Mouse (Mus musculus): ENCODE results near the gene Chd1. TPM values are rescaled to one million over a fixed set of nuclear protein-coding genes. Genes with fewer than 3 reads are reported as not detected.
"Not testable (repeated sequence)": the region's sequence is repeated elsewhere in the genome, so short reads cannot be mapped to it uniquely, and the experiment has no call there.

The Chd1 gene
- polyA plus RNA-seq, 1 experiment = 30.4 TPM

DNA sequence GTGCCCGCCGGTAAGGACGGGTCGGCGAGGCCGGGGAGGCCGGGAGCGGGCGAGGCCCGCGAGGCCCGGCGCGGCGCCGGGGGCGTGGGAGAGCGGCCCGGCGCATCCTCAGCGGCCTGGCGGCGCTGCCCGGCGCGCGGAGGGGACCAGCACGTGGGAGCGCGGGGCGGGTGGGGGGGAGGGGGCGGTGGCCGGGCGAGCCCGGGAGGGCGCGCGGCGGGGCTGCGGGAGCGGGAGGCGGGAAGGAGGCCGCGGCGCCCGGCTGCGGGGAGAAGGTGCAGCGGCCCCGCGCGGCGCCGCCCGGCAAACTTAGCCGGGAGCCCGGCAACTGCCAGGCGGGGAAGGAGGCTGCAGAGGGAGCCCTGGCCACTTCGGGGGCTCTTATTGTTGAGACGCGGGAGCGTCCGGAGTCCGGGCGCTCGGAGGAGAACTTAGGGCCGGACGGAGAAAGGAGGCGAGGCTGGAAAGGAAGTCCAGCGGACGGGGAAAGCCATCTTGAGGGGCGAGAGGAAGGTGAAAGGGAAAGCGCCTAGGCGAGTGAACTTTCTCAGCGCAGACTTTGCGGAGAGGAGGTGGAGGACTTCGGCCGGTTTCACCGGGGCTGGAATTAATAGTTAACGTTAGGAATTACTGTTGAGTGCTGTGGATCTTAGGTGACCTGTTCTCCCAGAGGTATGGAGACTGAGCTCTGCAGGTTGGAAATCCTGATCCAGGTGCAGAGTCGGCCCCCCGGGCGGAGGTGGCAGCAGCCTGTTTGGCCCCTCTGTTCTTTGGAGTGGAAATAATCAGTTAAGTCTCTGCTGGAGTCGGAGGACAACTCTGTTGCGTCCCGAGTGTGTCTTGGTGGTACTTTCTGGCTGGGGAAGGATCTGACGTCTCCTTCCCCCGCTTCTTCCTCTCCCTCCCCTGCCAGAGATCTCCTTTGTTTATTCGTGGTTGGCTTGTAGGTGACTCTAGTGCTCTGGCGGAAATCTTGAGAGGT, 827 bp downstream of the Chd1 start:
- under 1% methylated on average over 73 of the region's 89 CpGs for WGBS
- H3K4me1 ChIP-seq (replicated peaks; ENCODE audit: control insufficient read depth, insufficient read depth, low read length) = peaks cover 6% of the 10 kb centered on the region

DNA sequence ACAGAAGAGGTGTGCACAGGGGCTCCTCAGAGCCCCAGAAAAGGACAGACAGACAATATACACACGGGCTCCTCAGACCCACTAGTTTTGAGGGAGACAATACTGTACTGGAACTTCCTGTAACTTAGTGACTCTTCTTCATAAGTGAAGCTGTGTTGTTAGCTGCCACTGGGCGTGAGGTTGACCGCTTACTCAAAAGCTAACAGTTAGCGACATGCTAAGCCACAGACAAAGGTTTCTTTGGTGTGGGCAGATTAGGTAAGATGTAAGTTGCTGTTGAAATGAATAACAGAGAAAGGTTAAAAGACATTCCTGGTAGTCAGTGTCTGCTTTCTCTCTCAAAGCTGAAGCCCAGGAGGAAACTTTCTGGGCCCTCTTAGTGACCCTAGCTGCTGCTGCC, 9.7 kb downstream of the Chd1 start:
- no peak overlapping the region; the same call in 1 of the 2 replicates for H3K27ac ChIP-seq (ENCODE audit: control insufficient read depth, insufficient read depth, low read length)
- DNase-seq = no peak
- no peak for TF ChIP-seq CTCF (IDR thresholded peaks at IDR 0.05; ENCODE audit: borderline replicate concordance, control insufficient read depth, extremely low read depth, insufficient read depth, low read length, poor library complexity)
- TF ChIP-seq POLR2A (IDR thresholded peaks at IDR 0.05; ENCODE audit: control insufficient read depth, extremely low read depth, insufficient read depth, low read length, poor library complexity) = no peak
- peaks cover 2% of the 10 kb centered on the region for H3K4me1 ChIP-seq (replicated peaks; ENCODE audit: control insufficient read depth, insufficient read depth, low read length)
- H3K4me3 ChIP-seq (ENCODE audit: control insufficient read depth, insufficient read depth, low read length) = no peak overlapping the region
- peaks cover 18% of the 10 kb centered on the region for H3K36me3 ChIP-seq (ENCODE audit: control insufficient read depth, insufficient read depth, low read length)
- WGBS = 17% methylated on average over 4 of the region's 4 CpGs
- no peaks in the 10 kb centered on the region for H3K27me3 ChIP-seq (ENCODE audit: control insufficient read depth, insufficient read depth, low read length)

More for the DNA sequence above, 827 bp downstream of the Chd1 start:
- Histone ChIP-seq H3K4me3 (ENCODE audit: control insufficient read depth, insufficient read depth, low read length) (peak overlapping the region; percentile 92), H3K27me3 (ENCODE audit: control insufficient read depth, insufficient read depth, low read length) (no peaks in the 10 kb centered on the region), H3K36me3 (ENCODE audit: control insufficient read depth, insufficient read depth, low read length) (peaks cover 21% of the 10 kb centered on the region), H3K27ac (ENCODE audit: control insufficient read depth, insufficient read depth, low read length) (peak overlapping the region; percentile 100)
- DNase-seq = peak; percentile 75
- TF ChIP-seq CTCF (IDR thresholded peaks at IDR 0.05; ENCODE audit: borderline replicate concordance, control insufficient read depth, extremely low read depth, insufficient read depth, low read length, poor library complexity) = 0 out of 2 replicates have a peak, but pooled peaks have one; percentile 34
- peak; percentile 71 for TF ChIP-seq POLR2A (IDR thresholded peaks at IDR 0.05; ENCODE audit: control insufficient read depth, extremely low read depth, insufficient read depth, low read length, poor library complexity)

DNA sequence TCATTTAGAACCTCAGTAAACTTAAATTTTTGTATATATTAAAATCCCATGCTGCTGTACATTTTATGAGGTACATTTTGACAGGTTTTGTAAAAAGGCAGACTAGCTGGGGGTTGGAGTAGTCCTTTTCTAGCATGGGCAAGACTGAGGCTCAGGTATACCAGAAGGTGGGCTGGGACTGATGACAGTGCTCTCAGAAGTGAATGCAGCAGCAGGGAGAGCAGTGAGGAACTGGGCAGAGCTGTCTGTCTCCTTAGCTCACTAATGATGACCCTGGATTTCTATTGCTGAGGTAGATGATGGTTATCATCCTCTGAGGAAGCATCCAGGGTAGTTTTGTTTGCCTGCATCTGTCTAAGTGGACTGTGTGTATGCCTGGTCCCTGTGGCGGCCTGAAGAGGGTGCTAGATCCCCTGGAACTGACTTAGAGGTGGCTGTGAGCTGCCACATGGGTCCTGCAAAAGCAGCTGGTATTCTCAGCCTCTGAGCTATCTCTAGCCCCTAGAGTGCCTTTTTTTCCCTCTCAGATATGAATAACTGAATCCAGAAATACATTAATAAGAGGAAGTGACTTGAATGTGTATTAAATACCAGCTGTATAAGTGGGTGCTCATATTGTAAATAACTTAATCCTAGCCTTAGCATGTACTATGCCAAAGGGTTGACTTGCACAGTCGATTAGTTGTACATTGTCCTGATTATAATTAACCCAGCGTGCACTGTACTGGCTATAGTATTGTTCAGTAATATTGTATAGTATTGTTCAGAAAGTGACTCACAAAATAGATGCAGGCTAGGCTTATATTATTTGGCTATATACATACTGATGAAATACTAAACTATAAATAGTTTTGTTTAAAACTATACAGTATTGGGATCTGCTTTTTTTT, 10.5 kb downstream of the Chd1 start:
- Histone ChIP-seq H3K27ac (ENCODE audit: control insufficient read depth, insufficient read depth, low read length) (no peak overlapping the region), H3K4me1 (replicated peaks; ENCODE audit: control insufficient read depth, insufficient read depth, low read length) (peaks cover 2% of the 10 kb centered on the region), H3K36me3 (ENCODE audit: control insufficient read depth, insufficient read depth, low read length) (peaks cover 12% of the 10 kb centered on the region), H3K4me3 (ENCODE audit: control insufficient read depth, insufficient read depth, low read length) (no peak overlapping the region), H3K27me3 (ENCODE audit: control insufficient read depth, insufficient read depth, low read length) (no peaks in the 10 kb centered on the region)
- DNase-seq = peak; percentile 66
- WGBS = 86% methylated on average over 3 of the region's 3 CpGs
- TF ChIP-seq POLR2A (IDR thresholded peaks at IDR 0.05; ENCODE audit: control insufficient read depth, extremely low read depth, insufficient read depth, low read length, poor library complexity) (no peak), CTCF (IDR thresholded peaks at IDR 0.05; ENCODE audit: borderline replicate concordance, control insufficient read depth, extremely low read depth, insufficient read depth, low read length, poor library complexity) (peak; percentile 54; the same call in 1 of the 2 replicates)

DNA sequence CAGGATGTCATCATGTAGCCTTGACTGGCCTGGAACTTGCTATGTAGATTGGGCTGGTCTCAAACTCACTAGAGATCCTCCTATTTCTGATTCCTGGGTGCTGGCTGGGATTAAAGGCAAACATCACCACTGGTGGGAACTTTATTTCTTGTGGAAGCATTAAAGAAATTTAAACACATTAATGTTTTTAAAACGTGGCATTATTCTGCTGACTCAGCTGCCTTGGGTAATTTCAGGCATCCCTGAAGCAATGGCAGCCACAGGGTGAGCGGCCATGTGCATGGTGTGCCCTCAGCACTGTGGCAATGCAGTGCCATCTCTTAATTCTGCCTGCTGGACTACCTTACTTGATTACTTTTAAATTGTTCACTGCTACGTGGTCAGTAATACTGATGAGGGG, 11.2 kb downstream of the Chd1 start:
- Histone ChIP-seq H3K4me3 (ENCODE audit: control insufficient read depth, insufficient read depth, low read length) (no peak overlapping the region), H3K36me3 (ENCODE audit: control insufficient read depth, insufficient read depth, low read length) (peaks cover 9% of the 10 kb centered on the region; the same call in 1 of the 2 replicates), H3K4me1 (replicated peaks; ENCODE audit: control insufficient read depth, insufficient read depth, low read length) (no peaks in the 10 kb centered on the region; the same call in 1 of the 2 replicates), H3K27ac (ENCODE audit: control insufficient read depth, insufficient read depth, low read length) (no peak overlapping the region), H3K27me3 (ENCODE audit: control insufficient read depth, insufficient read depth, low read length) (no peaks in the 10 kb centered on the region)
- TF ChIP-seq CTCF (IDR thresholded peaks at IDR 0.05; ENCODE audit: borderline replicate concordance, control insufficient read depth, extremely low read depth, insufficient read depth, low read length, poor library complexity) (no peak), POLR2A (IDR thresholded peaks at IDR 0.05; ENCODE audit: control insufficient read depth, extremely low read depth, insufficient read depth, low read length, poor library complexity) (no peak)
- DNase-seq = no peak
- 87% methylated on average over 3 of the region's 3 CpGs for WGBS

DNA sequence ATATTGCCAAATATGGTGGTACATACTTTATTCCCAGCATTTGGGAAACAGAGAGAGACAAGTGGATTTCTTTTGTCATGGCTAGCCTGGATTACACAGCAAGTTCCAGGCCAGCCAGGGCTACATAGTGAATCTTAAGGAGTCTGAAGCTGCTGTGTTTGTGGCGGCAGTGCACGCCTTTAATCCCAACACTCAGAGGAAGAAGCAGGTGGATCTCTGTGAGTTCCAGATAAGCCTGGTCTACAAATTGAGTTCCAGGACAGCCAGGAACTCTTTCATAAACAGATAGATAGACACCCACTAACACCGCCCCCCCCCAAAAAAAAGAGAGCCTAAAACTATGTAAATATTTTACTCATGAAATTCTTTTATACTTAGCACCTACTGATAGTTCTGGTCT, 16.1 kb downstream of the Chd1 start:
- TF ChIP-seq POLR2A (IDR thresholded peaks at IDR 0.05; ENCODE audit: control insufficient read depth, extremely low read depth, insufficient read depth, low read length, poor library complexity) = no peak
- TF ChIP-seq CTCF (IDR thresholded peaks at IDR 0.05; ENCODE audit: borderline replicate concordance, control insufficient read depth, extremely low read depth, insufficient read depth, low read length, poor library complexity) = no peak
- Histone ChIP-seq H3K4me1 (replicated peaks; ENCODE audit: control insufficient read depth, insufficient read depth, low read length) (no peaks in the 10 kb centered on the region), H3K36me3 (ENCODE audit: control insufficient read depth, insufficient read depth, low read length) (peaks cover 21% of the 10 kb centered on the region), H3K4me3 (ENCODE audit: control insufficient read depth, insufficient read depth, low read length) (no peak overlapping the region), H3K27me3 (ENCODE audit: control insufficient read depth, insufficient read depth, low read length) (no peaks in the 10 kb centered on the region), H3K27ac (ENCODE audit: control insufficient read depth, insufficient read depth, low read length) (no peak overlapping the region)
- 94% methylated on average over 3 of the region's 3 CpGs for WGBS
- DNase-seq = no peak

DNA sequence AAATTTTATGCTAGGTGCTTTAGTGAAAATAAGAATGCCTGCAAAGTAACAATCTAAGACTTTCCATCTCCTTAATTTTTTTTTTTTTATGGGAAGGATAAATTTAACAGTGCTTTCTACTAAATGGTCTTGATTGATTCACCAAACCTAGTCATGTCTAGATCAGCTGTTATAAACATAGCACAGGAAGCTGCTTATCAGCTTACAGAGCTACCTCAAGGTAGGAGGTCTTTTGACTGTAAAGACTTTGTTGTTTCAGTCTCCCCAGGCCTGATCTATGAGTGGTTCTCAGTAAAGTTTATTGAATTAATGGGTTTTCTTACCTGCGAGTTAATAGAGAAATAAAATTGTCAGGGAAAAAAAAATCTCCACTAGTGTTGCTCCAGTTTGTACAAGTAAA, 18.5 kb downstream of the Chd1 start:
- WGBS = 98% methylated on average over 1 of the region's 1 CpGs
- Histone ChIP-seq H3K4me3 (ENCODE audit: control insufficient read depth, insufficient read depth, low read length) (no peak overlapping the region), H3K27me3 (ENCODE audit: control insufficient read depth, insufficient read depth, low read length) (no peaks in the 10 kb centered on the region), H3K36me3 (ENCODE audit: control insufficient read depth, insufficient read depth, low read length) (peaks cover 46% of the 10 kb centered on the region), H3K4me1 (replicated peaks; ENCODE audit: control insufficient read depth, insufficient read depth, low read length) (no peaks in the 10 kb centered on the region), H3K27ac (ENCODE audit: control insufficient read depth, insufficient read depth, low read length) (no peak overlapping the region)
- DNase-seq = no peak
- no peak for TF ChIP-seq CTCF (IDR thresholded peaks at IDR 0.05; ENCODE audit: borderline replicate concordance, control insufficient read depth, extremely low read depth, insufficient read depth, low read length, poor library complexity)
- no peak for TF ChIP-seq POLR2A (IDR thresholded peaks at IDR 0.05; ENCODE audit: control insufficient read depth, extremely low read depth, insufficient read depth, low read length, poor library complexity)

DNA sequence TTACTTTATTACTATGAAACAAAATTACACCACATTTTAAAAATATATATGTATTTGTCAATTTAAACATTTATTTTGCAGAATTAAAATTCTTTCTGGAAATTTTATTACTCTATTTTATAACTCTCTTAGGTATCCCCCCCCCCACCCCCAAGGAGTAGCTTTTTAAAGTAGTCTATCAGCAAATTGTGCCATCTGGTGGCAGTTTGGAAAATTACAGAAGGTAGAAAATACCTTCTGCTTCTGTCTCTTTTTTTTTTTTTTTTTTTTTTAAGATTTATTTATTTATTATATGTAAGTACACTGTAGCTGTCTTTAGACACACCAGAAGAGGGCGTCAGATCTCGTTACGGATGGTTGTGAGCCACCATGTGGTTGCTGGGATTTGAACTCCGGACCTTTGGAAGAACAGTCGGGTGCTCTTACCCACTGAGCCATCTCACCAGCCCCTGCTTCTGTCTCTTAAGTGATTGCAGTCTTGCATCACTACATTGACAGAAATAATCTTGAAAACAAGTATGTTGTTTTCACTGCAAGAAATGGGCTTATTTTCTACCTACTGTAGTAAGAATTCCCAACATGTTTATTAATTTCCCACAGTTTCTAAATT, 19.2 kb downstream of the Chd1 start:
- not testable (repeated sequence) for H3K27ac ChIP-seq (ENCODE audit: control insufficient read depth, insufficient read depth, low read length); H3K4me1 ChIP-seq (replicated peaks; ENCODE audit: control insufficient read depth, insufficient read depth, low read length); H3K27me3 ChIP-seq (ENCODE audit: control insufficient read depth, insufficient read depth, low read length); H3K4me3 ChIP-seq (ENCODE audit: control insufficient read depth, insufficient read depth, low read length)
- 74% methylated on average over 5 of the region's 5 CpGs for WGBS
- H3K36me3 ChIP-seq (ENCODE audit: control insufficient read depth, insufficient read depth, low read length) = peaks cover 50% of the 10 kb centered on the region
- DNase-seq = peak; percentile 43

Data from thymus, adult 2 months (tissue).